Mouse (Mus musculus) midbrain, embryonic 14.5 days (tissue): Measurements from ENCODE around the gene Lrguk. TPM values are rescaled to one million over a fixed set of nuclear protein-coding genes. Genes with fewer than 3 reads are reported as not detected.

Experiments
- ATAC-seq: fragments of 200-750 bp; cut with Nextera tagmentation; 2 replicates; pipeline ENCODE4 v1.8.0; 2017; ENCODE audit warnings: moderate number of reproducible peaks, moderate library complexity; ENCODE audit not compliant: low FRiP score, low TSS enrichment
- DNase-seq: peaks from one replicate; pipeline ENCODE4 v3.0.0-alpha.2; 2015
- H3K27ac ChIP-seq: fragments of 300-500 bp; sonication (generic); replicated peaks from 2 replicates; pipeline ENCODE4 v1.5.1; 2014; ENCODE audit warnings: mild to moderate bottlenecking, low read depth, low read length, moderate library complexity
- H3K27me3 ChIP-seq: fragments of 300-500 bp; sonication (generic); 2 replicates; pipeline ENCODE4 v1.6.1; 2014; ENCODE audit warnings: low read length, control low read depth, mixed read lengths; ENCODE audit not compliant: control insufficient read depth, insufficient read depth
- H3K36me3 ChIP-seq: fragments of 300-500 bp; sonication (generic); 2 replicates; pipeline ENCODE4 v1.6.1; 2014; ENCODE audit warnings: low read length, control low read depth; ENCODE audit not compliant: control insufficient read depth, insufficient read depth
- H3K4me1 ChIP-seq: fragments of 300-500 bp; sonication (generic); 2 replicates; pipeline ENCODE4 v1.6.1; 2014; ENCODE audit warnings: mild to moderate bottlenecking, antibody characterized with exemption, low read length, control low read depth; ENCODE audit not compliant: control insufficient read depth, insufficient read depth
- H3K4me2 ChIP-seq: fragments of 300-500 bp; sonication (generic); 2 replicates; pipeline ENCODE4 v1.6.1; 2014; ENCODE audit warnings: mild to moderate bottlenecking, low read length, moderate library complexity
- H3K4me3 ChIP-seq: fragments of 300-500 bp; sonication (generic); replicated peaks from 2 replicates; pipeline ENCODE4 v1.5.1; 2014; ENCODE audit warnings: low read depth, low read length
- H3K9ac ChIP-seq: fragments of 300-500 bp; sonication (generic); replicated peaks from 2 replicates; pipeline ENCODE4 v1.6.1; 2014; ENCODE audit warnings: mild to moderate bottlenecking, low read length, moderate library complexity
- H3K9me3 ChIP-seq: fragments of 300-500 bp; sonication (generic); 2 replicates; pipeline ENCODE4 v1.6.1; 2016; ENCODE audit warnings: low read length, control low read depth, mixed read lengths; ENCODE audit not compliant: control insufficient read depth
- WGBS: fragments of 180-500 bp; shearing (Covaris S2); extraction: QIAGEN DNeasy Blood & Tissue Kit; methylation state at CpG from one replicate; pipeline ENCODE4 v1.1.7; 2014; 5-methylcytosine and 5-hydroxymethylcytosine counted together
- polyA plus RNA-seq: library from polyadenylated mRNA; unstranded; fragments of >200 nt; fragmentation: Nextera tagmentation; extraction: Ambion mirVana; gene quantifications from 2 replicates; pipeline ENCODE4 v1.2.1, GENCODE M21; 2014

Gene Lrguk
- polyA plus RNA-seq, 1 experiment from 2014 or later: 0.83 TPM

GRCm38 (mm10) chr6:34044846-34045540, 15.7 kb downstream of the Lrguk start:
- 79% methylated on average over 9 of the region's 9 CpGs for WGBS
- no peaks in the 10 kb centered on the region for H3K36me3 ChIP-seq
- 0 out of 2 replicates have a peak, but pooled peaks cover 5% of the 10 kb centered on the region for H3K4me1 ChIP-seq
- no peak for ATAC-seq
- H3K27ac ChIP-seq: no peak overlapping the region
- no peak overlapping the region for H3K4me2 ChIP-seq
- H3K9ac ChIP-seq: no peak overlapping the region
- no peaks in the 10 kb centered on the region for H3K27me3 ChIP-seq
- H3K4me3 ChIP-seq: no peak overlapping the region
- H3K9me3 ChIP-seq: no peaks in the 10 kb centered on the region
- DNase-seq: no peak

- ATAC-seq (no peak), DNase-seq (no peak)
- WGBS: 69% methylated on average over 11 of the region's 11 CpGs
- H3K4me3 ChIP-seq: no peak overlapping the region
- H3K9me3 ChIP-seq: no peaks in the 10 kb centered on the region
- H3K27ac ChIP-seq: no peak overlapping the region
- H3K9ac ChIP-seq: no peak overlapping the region
- 0 out of 2 replicates have a peak, but pooled peaks cover 5% of the 10 kb centered on the region for H3K4me1 ChIP-seq
- H3K36me3 ChIP-seq: no peaks in the 10 kb centered on the region
- no peaks in the 10 kb centered on the region for H3K27me3 ChIP-seq
- no peak overlapping the region for H3K4me2 ChIP-seq
Measured at GRCm38 (mm10) chr6:34046551-34047186, 17.4 kb downstream of the Lrguk start.

- Histone ChIP-seq H3K27me3 (no peaks in the 10 kb centered on the region), H3K27ac (no peak overlapping the region), H3K4me3 (no peak overlapping the region), H3K36me3 (no peaks in the 10 kb centered on the region), H3K9ac (no peak overlapping the region), H3K9me3 (no peaks in the 10 kb centered on the region), H3K4me1 (0 out of 2 replicates have a peak, but pooled peaks cover 5% of the 10 kb centered on the region), H3K4me2 (no peak overlapping the region)
- ATAC-seq (no peak), DNase-seq (no peak)
- 46% methylated on average over 2 of the region's 2 CpGs for WGBS
Measured at GRCm38 (mm10) chr6:34049433-34049832, 20.2 kb downstream of the Lrguk start.

GRCm38 (mm10) chr6:34059741-34060140, 30.5 kb downstream of the Lrguk start:
- 98% methylated on average over 6 of the region's 6 CpGs for WGBS
- Histone ChIP-seq H3K9ac (no peak overlapping the region), H3K4me2 (no peak overlapping the region), H3K36me3 (no peaks in the 10 kb centered on the region), H3K4me3 (no peak overlapping the region), H3K27ac (no peak overlapping the region), H3K4me1 (no peaks in the 10 kb centered on the region), H3K27me3 (no peaks in the 10 kb centered on the region), H3K9me3 (no peaks in the 10 kb centered on the region)
- ATAC-seq (no peak), DNase-seq (no peak)

- Histone ChIP-seq H3K27me3 (no peaks in the 10 kb centered on the region), H3K9ac (no peak overlapping the region), H3K4me3 (no peak overlapping the region), H3K9me3 (no peaks in the 10 kb centered on the region), H3K4me1 (no peaks in the 10 kb centered on the region), H3K4me2 (no peak overlapping the region), H3K27ac (no peak overlapping the region), H3K36me3 (no peaks in the 10 kb centered on the region)
- 87% methylated on average over 7 of the region's 7 CpGs for WGBS
- no peak for DNase-seq
- ATAC-seq: no peak
Measured at GRCm38 (mm10) chr6:34066790-34067189, 37.5 kb downstream of the Lrguk start.

- Histone ChIP-seq H3K4me2 (no peak overlapping the region), H3K27ac (no peak overlapping the region), H3K4me1 (no peaks in the 10 kb centered on the region), H3K36me3 (no peaks in the 10 kb centered on the region), H3K9me3 (no peaks in the 10 kb centered on the region), H3K4me3 (no peak overlapping the region), H3K27me3 (no peaks in the 10 kb centered on the region), H3K9ac (no peak overlapping the region)
- DNase-seq: no peak
- ATAC-seq: no peak
- WGBS: 97% methylated on average over 8 of the region's 8 CpGs
Measured at GRCm38 (mm10) chr6:34067271-34067670, 38.0 kb downstream of the Lrguk start.

- Histone ChIP-seq H3K4me1 (peaks cover 3% of the 10 kb centered on the region; the same call in 1 of the 2 replicates), H3K9me3 (no peaks in the 10 kb centered on the region), H3K36me3 (no peaks in the 10 kb centered on the region), H3K4me3 (no peak overlapping the region), H3K4me2 (no peak overlapping the region), H3K27me3 (no peaks in the 10 kb centered on the region), H3K9ac (no peak overlapping the region), H3K27ac (no peak overlapping the region)
- WGBS: 28% methylated on average over 5 of the region's 5 CpGs
- no peak for ATAC-seq
- peak; percentile 40 for DNase-seq
Measured at GRCm38 (mm10) chr6:34071936-34072335, 42.7 kb downstream of the Lrguk start.

GRCm38 (mm10) chr6:34073931-34074442, 44.7 kb downstream of the Lrguk start:
- 91% methylated on average over 3 of the region's 3 CpGs for whole genome bisulfite sequencing
- no peaks in the 10 kb centered on the region for H3K9me3 ChIP-seq
- H3K27ac ChIP-seq: no peak overlapping the region
- H3K4me3 ChIP-seq: no peak overlapping the region
- no peak overlapping the region for H3K9ac ChIP-seq
- no peaks in the 10 kb centered on the region for H3K27me3 ChIP-seq
- no peak overlapping the region for H3K4me2 ChIP-seq
- no peaks in the 10 kb centered on the region for H3K36me3 ChIP-seq
- peaks cover 3% of the 10 kb centered on the region; the same call in 1 of the 2 replicates for H3K4me1 ChIP-seq
- DNase-seq (no peak), ATAC-seq (no peak)

- Histone ChIP-seq H3K4me2 (no peak overlapping the region), H3K4me3 (no peak overlapping the region), H3K9me3 (no peaks in the 10 kb centered on the region), H3K27me3 (no peaks in the 10 kb centered on the region), H3K27ac (no peak overlapping the region), H3K9ac (no peak overlapping the region), H3K4me1 (peaks cover 3% of the 10 kb centered on the region; the same call in 1 of the 2 replicates), H3K36me3 (no peaks in the 10 kb centered on the region)
- WGBS: 72% methylated on average over 11 of the region's 11 CpGs
- no peak for DNase-seq
- no peak for ATAC-seq
Measured at GRCm38 (mm10) chr6:34075520-34075919, 46.3 kb downstream of the Lrguk start.
